Mouse (Mus musculus): ENCODE measurements around the gene Crim1. TPM values are rescaled to one million over a fixed set of nuclear protein-coding genes. Genes with fewer than 3 reads are reported as not detected.

The Crim1 gene
- polyA plus RNA-seq, 1 experiment from 2014 or later = 2.5 TPM

- peaks cover 21% of the 10 kb centered on the region for H3K4me1 ChIP-seq (replicated peaks)
- H3K4me3 ChIP-seq = no peak overlapping the region
- ATAC-seq (replicated peaks; ENCODE audit: insufficient number of reproducible peaks, insufficient read depth, low FRiP score, low read depth) = no peak
- no peak overlapping the region for H3K9ac ChIP-seq
- H3K9me3 ChIP-seq (replicated peaks) = no peaks in the 10 kb centered on the region
- no peak overlapping the region for H3K27ac ChIP-seq
- no peak overlapping the region for H3K4me2 ChIP-seq
- WGBS = 70% methylated on average over 6 of the region's 6 CpGs
- H3K27me3 ChIP-seq = no peaks in the 10 kb centered on the region
- H3K36me3 ChIP-seq = peaks cover 8% of the 10 kb centered on the region; the same call in 1 of the 2 replicates
Observed at GRCm38 (mm10) chr17:78402174-78402573, 202.1 kb downstream of the Crim1 start.

DNA sequence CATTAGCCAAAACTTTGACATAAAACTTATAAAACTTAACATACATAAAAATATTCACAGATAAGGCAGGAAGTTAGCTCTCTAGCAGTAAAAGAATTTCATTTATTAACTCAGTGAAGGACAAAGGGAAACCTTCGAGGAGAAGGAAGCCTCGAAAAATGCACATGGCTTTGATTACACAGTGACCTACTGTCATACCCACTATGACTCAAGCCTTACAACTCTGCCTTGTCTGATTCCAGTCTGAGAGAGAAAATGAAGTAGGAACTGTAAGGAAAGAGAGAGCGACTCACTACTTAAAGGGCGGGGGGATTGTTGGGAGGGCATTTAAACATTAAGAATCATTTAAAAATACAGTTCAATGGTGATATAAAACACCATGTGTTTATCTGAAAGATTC is 203.2 kb downstream of the Crim1 start:
- 67% methylated on average over 4 of the region's 4 CpGs for WGBS
- no peak overlapping the region for H3K27ac ChIP-seq
- H3K9ac ChIP-seq = no peak overlapping the region
- ATAC-seq (replicated peaks; ENCODE audit: insufficient number of reproducible peaks, insufficient read depth, low FRiP score, low read depth) = no peak
- H3K4me1 ChIP-seq (replicated peaks) = peaks cover 22% of the 10 kb centered on the region
- H3K4me3 ChIP-seq = no peak overlapping the region
- no peaks in the 10 kb centered on the region for H3K9me3 ChIP-seq (replicated peaks)
- no peak overlapping the region for H3K4me2 ChIP-seq
- peaks cover 8% of the 10 kb centered on the region; the same call in 1 of the 2 replicates for H3K36me3 ChIP-seq
- no peaks in the 10 kb centered on the region for H3K27me3 ChIP-seq

- Histone ChIP-seq H3K27ac (no peak overlapping the region), H3K9ac (no peak overlapping the region), H3K36me3 (peaks cover 5% of the 10 kb centered on the region; the same call in 1 of the 2 replicates), H3K4me3 (no peak overlapping the region), H3K9me3 (replicated peaks) (no peaks in the 10 kb centered on the region), H3K4me1 (replicated peaks) (peaks cover 26% of the 10 kb centered on the region), H3K4me2 (no peak overlapping the region), H3K27me3 (no peaks in the 10 kb centered on the region)
- 40% methylated on average over 9 of the region's 9 CpGs for WGBS
- peak; percentile 44; the same call in 1 of the 2 replicates for ATAC-seq (replicated peaks; ENCODE audit: insufficient number of reproducible peaks, insufficient read depth, low FRiP score, low read depth)
Observed at GRCm38 (mm10) chr17:78403804-78404203, 203.8 kb downstream of the Crim1 start.

DNA sequence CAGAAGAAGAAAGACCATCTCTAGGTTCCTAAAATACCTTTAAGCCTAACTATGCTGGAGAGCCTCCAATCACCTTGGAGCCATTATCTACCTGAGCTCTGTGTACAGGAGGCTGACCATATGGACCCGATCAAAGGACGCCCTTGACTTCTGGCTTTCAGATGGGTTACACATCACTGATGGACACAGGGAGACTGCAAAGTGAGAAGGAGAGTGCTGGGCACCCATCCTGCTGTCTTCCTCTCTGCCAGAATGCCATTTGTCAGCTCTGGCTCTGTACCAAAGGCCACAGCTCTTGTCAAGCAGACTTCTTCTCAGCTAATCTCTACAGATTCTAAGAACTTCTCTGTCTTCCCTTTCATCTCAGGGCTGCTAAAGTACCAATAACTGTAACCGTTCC is 205.3 kb downstream of the Crim1 start:
- Histone ChIP-seq H3K4me2 (no peak overlapping the region), H3K27ac (no peak overlapping the region), H3K4me3 (no peak overlapping the region), H3K36me3 (peaks cover 5% of the 10 kb centered on the region; the same call in 1 of the 2 replicates), H3K9me3 (replicated peaks) (no peaks in the 10 kb centered on the region), H3K4me1 (replicated peaks) (peaks cover 29% of the 10 kb centered on the region), H3K9ac (no peak overlapping the region), H3K27me3 (no peaks in the 10 kb centered on the region)
- no peak for ATAC-seq (replicated peaks; ENCODE audit: insufficient number of reproducible peaks, insufficient read depth, low FRiP score, low read depth)
- 84% methylated on average over 3 of the region's 3 CpGs for WGBS

DNA sequence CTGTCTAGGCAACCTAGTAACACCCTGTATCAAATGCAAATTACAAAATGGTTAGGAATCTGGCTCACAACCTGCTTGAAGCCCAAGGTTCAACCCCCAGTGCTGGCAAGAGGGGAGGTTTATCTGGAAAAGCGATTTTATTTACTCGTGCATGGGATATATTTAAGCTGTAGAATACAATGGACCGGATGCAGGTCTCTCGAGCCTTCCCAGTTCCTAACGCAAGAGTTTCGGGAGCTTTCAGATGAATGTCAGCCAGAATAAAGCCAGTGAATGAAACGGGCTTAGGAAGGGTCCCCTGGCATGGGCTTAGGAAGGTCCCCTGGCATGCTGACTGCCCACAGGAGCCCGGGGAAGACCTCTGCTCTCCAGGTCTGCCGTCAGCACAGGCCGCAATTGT is 206.8 kb downstream of the Crim1 start:
- WGBS = 82% methylated on average over 10 of the region's 10 CpGs
- no peaks in the 10 kb centered on the region for H3K27me3 ChIP-seq
- H3K4me2 ChIP-seq = no peak overlapping the region
- peaks cover 25% of the 10 kb centered on the region for H3K4me1 ChIP-seq (replicated peaks)
- H3K27ac ChIP-seq = peak overlapping the region; percentile 76
- H3K36me3 ChIP-seq = peaks cover 5% of the 10 kb centered on the region; the same call in 1 of the 2 replicates
- no peaks in the 10 kb centered on the region for H3K9me3 ChIP-seq (replicated peaks)
- no peak overlapping the region for H3K4me3 ChIP-seq
- no peak for ATAC-seq (replicated peaks; ENCODE audit: insufficient number of reproducible peaks, insufficient read depth, low FRiP score, low read depth)
- no peak overlapping the region for H3K9ac ChIP-seq

DNA sequence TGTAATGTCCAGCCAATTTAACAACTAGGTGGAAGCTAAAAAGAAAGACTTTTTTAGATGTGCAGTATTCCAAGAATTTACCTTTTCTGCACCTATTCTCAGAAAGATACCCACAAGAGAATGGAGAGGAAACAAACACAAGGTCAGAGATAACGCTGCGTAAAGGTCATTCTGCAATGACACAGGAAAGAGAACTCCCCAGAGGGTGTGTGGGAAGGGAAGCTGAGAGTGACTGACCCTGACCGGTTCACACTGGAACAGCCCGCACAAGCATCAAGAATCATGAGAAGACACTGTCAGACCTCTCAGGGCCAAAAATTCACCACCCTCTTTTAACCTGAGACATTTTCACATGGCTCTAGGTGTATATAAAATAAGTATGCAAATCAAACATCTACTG is 207.5 kb downstream of the Crim1 start:
- H3K36me3 ChIP-seq = peaks cover 5% of the 10 kb centered on the region; the same call in 1 of the 2 replicates
- H3K27me3 ChIP-seq = no peaks in the 10 kb centered on the region
- H3K9ac ChIP-seq = no peak overlapping the region
- 48% methylated on average over 4 of the region's 4 CpGs for WGBS
- H3K4me1 ChIP-seq (replicated peaks) = peaks cover 22% of the 10 kb centered on the region
- no peaks in the 10 kb centered on the region for H3K9me3 ChIP-seq (replicated peaks)
- ATAC-seq (replicated peaks; ENCODE audit: insufficient number of reproducible peaks, insufficient read depth, low FRiP score, low read depth) = no peak
- no peak overlapping the region for H3K27ac ChIP-seq
- H3K4me3 ChIP-seq = no peak overlapping the region
- H3K4me2 ChIP-seq = no peak overlapping the region

- H3K4me1 ChIP-seq (replicated peaks) = peaks cover 20% of the 10 kb centered on the region
- no peaks in the 10 kb centered on the region for H3K9me3 ChIP-seq (replicated peaks)
- WGBS = 83% methylated on average over 10 of the region's 10 CpGs
- no peak overlapping the region for H3K4me2 ChIP-seq
- peaks cover 5% of the 10 kb centered on the region; the same call in 1 of the 2 replicates for H3K36me3 ChIP-seq
- no peak for ATAC-seq (replicated peaks; ENCODE audit: insufficient number of reproducible peaks, insufficient read depth, low FRiP score, low read depth)
- no peaks in the 10 kb centered on the region for H3K27me3 ChIP-seq
- H3K4me3 ChIP-seq = no peak overlapping the region
- no peak overlapping the region; the same call in 1 of the 2 replicates for H3K27ac ChIP-seq
- H3K9ac ChIP-seq = no peak overlapping the region
Observed at GRCm38 (mm10) chr17:78408386-78408785, 208.3 kb downstream of the Crim1 start.

DNA sequence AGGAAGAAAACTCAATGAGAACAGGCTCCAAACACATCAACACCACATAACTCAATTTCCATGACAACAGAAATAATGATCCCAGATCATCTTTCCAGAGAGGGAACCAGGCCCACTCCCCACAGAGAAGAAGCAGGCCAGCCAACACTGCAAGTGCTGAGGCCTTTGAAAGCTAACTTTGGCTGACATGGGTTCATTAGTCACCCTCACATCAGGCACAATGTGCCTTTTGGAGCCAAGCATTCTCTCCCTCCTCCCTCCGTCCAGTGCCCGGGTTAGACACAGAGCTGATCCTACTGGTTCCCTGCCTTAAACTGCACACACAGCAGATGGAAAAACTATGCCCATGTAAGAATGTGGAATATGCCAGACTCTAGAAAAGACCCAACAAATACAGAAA is 209.9 kb downstream of the Crim1 start:
- no peaks in the 10 kb centered on the region; the same call in 1 of the 2 replicates for H3K36me3 ChIP-seq
- no peak overlapping the region for H3K4me2 ChIP-seq
- H3K27me3 ChIP-seq = no peaks in the 10 kb centered on the region
- peaks cover 16% of the 10 kb centered on the region for H3K4me1 ChIP-seq (replicated peaks)
- no peak for ATAC-seq (replicated peaks; ENCODE audit: insufficient number of reproducible peaks, insufficient read depth, low FRiP score, low read depth)
- H3K27ac ChIP-seq = no peak overlapping the region
- no peak overlapping the region for H3K4me3 ChIP-seq
- no peaks in the 10 kb centered on the region for H3K9me3 ChIP-seq (replicated peaks)
- 72% methylated on average over 2 of the region's 2 CpGs for WGBS
- no peak overlapping the region for H3K9ac ChIP-seq

GRCm38 (mm10) chr17:78415255-78415654 is 215.2 kb downstream of the Crim1 start:
- ATAC-seq (replicated peaks; ENCODE audit: insufficient number of reproducible peaks, insufficient read depth, low FRiP score, low read depth) = no peak
- no peak overlapping the region for H3K4me2 ChIP-seq
- peaks cover 17% of the 10 kb centered on the region for H3K4me1 ChIP-seq (replicated peaks)
- no peak overlapping the region for H3K9ac ChIP-seq
- no peaks in the 10 kb centered on the region for H3K9me3 ChIP-seq (replicated peaks)
- 46% methylated on average over 2 of the region's 2 CpGs for whole genome bisulfite sequencing
- H3K27ac ChIP-seq = no peak overlapping the region; the same call in 1 of the 2 replicates
- H3K36me3 ChIP-seq = no peaks in the 10 kb centered on the region; the same call in 1 of the 2 replicates
- no peak overlapping the region for H3K4me3 ChIP-seq
- H3K27me3 ChIP-seq = no peaks in the 10 kb centered on the region

DNA sequence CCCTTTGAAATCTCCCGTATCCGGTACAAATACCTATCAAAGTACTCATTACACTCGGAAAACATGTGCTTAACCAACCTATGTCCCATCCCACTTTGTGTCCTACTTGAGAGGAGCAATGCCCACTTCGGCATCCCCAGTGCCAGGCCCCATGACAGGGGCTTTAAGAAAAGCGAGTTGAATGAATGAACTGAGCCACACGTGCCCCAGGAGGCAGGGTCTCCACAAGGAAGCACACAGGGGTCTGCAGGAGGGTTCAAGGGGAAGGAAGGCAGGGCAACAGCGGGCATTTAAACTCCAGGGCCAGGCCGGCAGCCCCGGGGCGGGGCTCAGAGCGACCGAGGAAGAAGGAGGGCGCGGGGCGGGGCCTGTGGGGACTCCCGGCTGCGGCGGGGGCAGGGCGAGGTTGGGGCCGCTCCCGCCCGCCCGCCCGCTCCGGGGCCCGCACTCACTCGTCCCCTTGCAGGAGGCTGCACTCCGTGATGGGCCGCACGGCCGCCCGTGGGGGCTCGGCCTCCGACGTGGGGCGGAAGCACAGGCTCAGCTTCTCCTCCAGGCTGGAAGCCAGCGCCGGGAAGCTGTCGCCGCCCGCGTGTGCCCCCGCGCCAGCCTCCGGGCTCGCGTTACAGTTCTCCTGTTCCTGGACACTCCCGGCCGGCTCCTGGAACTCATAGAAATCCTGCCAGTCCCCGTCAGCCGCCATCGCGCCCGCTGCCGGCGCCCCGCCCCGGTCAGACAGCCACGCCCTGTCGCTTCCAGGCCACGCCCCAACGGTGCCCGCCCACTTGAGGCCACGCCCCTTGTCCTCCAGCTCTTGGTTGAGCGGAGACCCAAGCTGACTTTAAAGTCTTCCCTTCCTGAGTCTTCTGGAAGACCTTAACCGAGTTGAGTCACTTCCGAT is 217.6 kb downstream of the Crim1 start, which contains the start of gene Fez2:
TSS of gene Fez2 (minus strand) at position 772 of the 901 bp plus-strand sequence.
- ATAC-seq (replicated peaks; ENCODE audit: insufficient number of reproducible peaks, insufficient read depth, low FRiP score, low read depth) = peak; percentile 96
- H3K4me1 ChIP-seq (replicated peaks) = peaks cover 17% of the 10 kb centered on the region
- no peaks in the 10 kb centered on the region for H3K9me3 ChIP-seq (replicated peaks)
- peak within 1 kb of the TSS; percentile 93 for H3K4me3 ChIP-seq
- H3K9ac ChIP-seq = peak within 1 kb of the TSS; percentile 80
- WGBS = under 1% methylated on average over 67 of the region's 67 CpGs
- peak within 1 kb of the TSS; percentile 79 for H3K4me2 ChIP-seq
- peak within 1 kb of the TSS; percentile 99 for H3K27ac ChIP-seq
- H3K27me3 ChIP-seq = no peaks in the 10 kb centered on the region
- H3K36me3 ChIP-seq = no peaks in the 10 kb centered on the region

- Histone ChIP-seq H3K4me2 (no peak overlapping the region), H3K9ac (no peak overlapping the region), H3K36me3 (no peaks in the 10 kb centered on the region), H3K4me3 (no peak overlapping the region), H3K9me3 (replicated peaks) (no peaks in the 10 kb centered on the region), H3K27me3 (no peaks in the 10 kb centered on the region), H3K4me1 (replicated peaks) (peaks cover 18% of the 10 kb centered on the region), H3K27ac (no peak overlapping the region)
- WGBS = 61% methylated on average over 4 of the region's 4 CpGs
- ATAC-seq (replicated peaks; ENCODE audit: insufficient number of reproducible peaks, insufficient read depth, low FRiP score, low read depth) = no peak
Observed at GRCm38 (mm10) chr17:78419216-78419615, 219.2 kb downstream of the Crim1 start.
